In the genomic region with DNA sequence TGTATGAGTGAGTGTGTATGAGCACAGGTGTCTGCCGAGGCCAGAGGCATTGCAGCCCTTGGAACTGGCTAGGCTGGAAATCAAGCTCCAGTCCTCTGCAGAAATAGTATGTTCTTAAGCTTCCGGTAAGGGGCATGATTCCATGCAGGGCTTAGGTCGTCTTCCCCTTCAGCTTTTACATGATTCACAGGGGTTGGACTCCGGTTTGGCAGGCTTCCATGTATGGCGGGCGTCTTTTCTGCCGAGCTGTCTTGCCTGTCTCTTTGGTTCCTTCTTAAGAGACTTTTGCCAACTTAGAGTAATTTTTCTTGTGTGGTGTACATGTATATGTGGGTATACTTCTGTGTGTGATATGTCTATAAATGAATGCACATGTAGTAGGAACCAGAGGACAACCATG, we compare ENCODE assay signal across 21 mouse cellular contexts. TPM values are rescaled to one million over a fixed set of nuclear protein-coding genes. Genes with fewer than 3 reads are reported as not detected.
DNase-seq lines count a peak whose midpoint lies in the region; ATAC-seq lines count a peak whose summit lies in the region.
"Had no signal": no experiment of that assay in that cellular context is flagged by ENCODE, and none has a peak within 500 bp of the region (broad histone marks: within the 10 kb centered on the region; RNA-seq: fewer than 3 reads in every experiment).

No protein-coding gene starts in this region.

- H3K4me1 ChIP-seq in forebrain, embryonic 14.5 days (ENCODE audit: control insufficient read depth, insufficient read depth, low read length), result no peaks in the 10 kb centered on the region
- H3K4me1 ChIP-seq in forebrain, embryonic 16.5 days (replicated peaks; ENCODE audit: control insufficient read depth, insufficient read depth, low read length), result no peaks in the 10 kb centered on the region

- H3K27ac ChIP-seq in forebrain, embryonic 14.5 days (ENCODE audit: low read depth, low read length), result no peak overlapping the region
- no peak overlapping the region for H3K27ac ChIP-seq in forebrain, embryonic 16.5 days (ENCODE audit: low read length)

- no peak overlapping the region for H3K4me3 ChIP-seq in forebrain, embryonic 14.5 days (ENCODE audit: low read depth, low read length)
- no peak overlapping the region for H3K4me3 ChIP-seq in forebrain, embryonic 16.5 days (replicated peaks; ENCODE audit: low read length)
- H3K4me3 ChIP-seq: heart, embryonic 12.5 days; myocyte had no signal

- no peak overlapping the region for H3K9ac ChIP-seq in forebrain, embryonic 14.5 days (ENCODE audit: low read length)
- no peak overlapping the region for H3K9ac ChIP-seq in forebrain, embryonic 16.5 days (replicated peaks; ENCODE audit: low read depth, low read length)
- H3K9ac ChIP-seq: heart, embryonic 12.5 days had no signal

- WGBS in forebrain, embryonic 14.5 days, result 71% methylated on average over 7 of the region's 7 CpGs
- WGBS in forebrain, embryonic 16.5 days, result 60% methylated on average over 7 of the region's 7 CpGs

- H3K4me2 ChIP-seq in forebrain, embryonic 14.5 days (ENCODE audit: low read length), result no peak overlapping the region
- H3K4me2 ChIP-seq in forebrain, embryonic 16.5 days (ENCODE audit: low read length), result no peak overlapping the region
- H3K4me2 ChIP-seq: heart, embryonic 12.5 days had no signal

- peak; percentile 5 for DNase-seq in forebrain, embryonic 14.5 days (ENCODE audit: low spot score)
- peak; percentile 12 for DNase-seq in left cerebral cortex, postnatal 4 days
- DNase-seq in left cerebral cortex, adult 8-10 months (ENCODE audit: low spot score in 2 of 2), result no peak
- peak; percentile 63 for DNase-seq in 416B (ENCODE audit: low read depth)
- peak; percentile 78 to 80 for DNase-seq in adrenal gland, postnatal 36 days
- no peak for DNase-seq in frontal cortex, postnatal 25 days (ENCODE audit: low spot score in 2 of 2)
- DNase-seq in layer of hippocampus, adult 8-10 months (ENCODE audit: low spot score in 2 of 2), result no peak
- DNase-seq: thymus, postnatal 4 days had no signal

- no peaks in the 10 kb centered on the region for H3K27me3 ChIP-seq in forebrain, embryonic 14.5 days (replicated peaks; ENCODE audit: control insufficient read depth, insufficient read depth, low read length)
- no peaks in the 10 kb centered on the region for H3K27me3 ChIP-seq in forebrain, embryonic 16.5 days (replicated peaks; ENCODE audit: control insufficient read depth, insufficient read depth, low read length)
- H3K27me3 ChIP-seq: heart, embryonic 12.5 days had no signal

- intact Hi-C loops in left cerebral cortex, postnatal 4 days (cut with DNase I), result no loop called here

- ATAC-seq in forebrain, embryonic 14.5 days, result no peak
- no peak for ATAC-seq in forebrain, embryonic 16.5 days
- ATAC-seq: activated CD4-positive, CD25-positive, alpha-beta regulatory T cell, adult 4 months; intestine, embryonic 16.5 days had no signal

- H3K9me3 ChIP-seq in forebrain, embryonic 14.5 days (replicated peaks; ENCODE audit: control insufficient read depth, low read length), result no peaks in the 10 kb centered on the region
- H3K9me3 ChIP-seq in forebrain, embryonic 16.5 days (ENCODE audit: control insufficient read depth, low read length), result no peaks in the 10 kb centered on the region
- H3K9me3 ChIP-seq: heart, embryonic 12.5 days had no signal

- peaks cover 89% of the 10 kb centered on the region for H3K36me3 ChIP-seq in forebrain, embryonic 14.5 days (ENCODE audit: control insufficient read depth, insufficient read depth, low read length)
- H3K36me3 ChIP-seq in forebrain, embryonic 16.5 days (ENCODE audit: control insufficient read depth, insufficient read depth), result peaks cover 44% of the 10 kb centered on the region

RNA-seq across cellular contexts. Expression of a gene that starts 35.2 kb away (rescaled TPM):
- polyA plus RNA-seq in forebrain, embryonic 14.5 days (2014; fragmentation: Nextera tagmentation; extraction: Ambion mirVana), result 25.5 and 32.7 TPM in 2 replicates
- polyA plus RNA-seq in forebrain, embryonic 16.5 days (2015; fragmentation: Nextera tagmentation; extraction: Ambion mirVana), result 35.4 and 51.6 TPM in 2 replicates
- 100 to 1,000 TPM; 147 to 164 TPM for total RNA-seq in left cerebral cortex, postnatal 4 days (2021)
- 100 to 1,000 TPM; 338 to 399 (median 364) TPM for total RNA-seq in left cerebral cortex, adult 8-10 months (2022)
- 100 to 1,000 TPM; 102 to 123 TPM for total RNA-seq in adrenal gland, postnatal 36 days (2021)
- total RNA-seq in layer of hippocampus, adult 8-10 months (2022), result 100 to 1,000 TPM; 253 to 279 (median 259) TPM

RNA-seq across cellular contexts. Expression of a gene that starts 35.8 kb away (rescaled TPM):
- 52.4 and 68.4 TPM in 2 replicates for polyA plus RNA-seq in forebrain, embryonic 14.5 days (2014; fragmentation: Nextera tagmentation; extraction: Ambion mirVana)
- 80.1 and 82.6 TPM in 2 replicates for polyA plus RNA-seq in forebrain, embryonic 16.5 days (2015; fragmentation: Nextera tagmentation; extraction: Ambion mirVana)
- 100 to 1,000 TPM; 163 to 167 TPM for total RNA-seq in left cerebral cortex, postnatal 4 days (2021)
- 100 to 1,000 TPM; 127 to 138 (median 131) TPM for total RNA-seq in left cerebral cortex, adult 8-10 months (2022)
- total RNA-seq in adrenal gland, postnatal 36 days (2021), result 100 to 1,000 TPM; 100 to 116 TPM
- 100 to 1,000 TPM; 120 to 168 (median 151) TPM for total RNA-seq in layer of hippocampus, adult 8-10 months (2022)

RNA-seq across cellular contexts. Expression of a gene that starts 55.0 kb away (rescaled TPM):
- polyA plus RNA-seq in forebrain, embryonic 14.5 days (2014; fragmentation: Nextera tagmentation; extraction: Ambion mirVana), result not detected in 2 replicates
- not detected in 2 replicates for polyA plus RNA-seq in forebrain, embryonic 16.5 days (2015; fragmentation: Nextera tagmentation; extraction: Ambion mirVana)
- not detected for total RNA-seq in left cerebral cortex, postnatal 4 days (2021)
- total RNA-seq in left cerebral cortex, adult 8-10 months (2022), result not detected
- total RNA-seq in adrenal gland, postnatal 36 days (2021), result not detected
- total RNA-seq in layer of hippocampus, adult 8-10 months (2022), result not detected
- total RNA-seq: common myeloid progenitor, adult 5-6 weeks; gastrocnemius, adult 18-20 months; left cerebral cortex, postnatal 14 days; liver, adult 2 months had no signal
- polyA plus RNA-seq: activated CD4-positive, CD25-positive, alpha-beta regulatory T cell, adult 4 months; forebrain, embryonic 11.5 days; heart, embryonic 12.5 days; intestine, embryonic 16.5 days; large intestine, adult 2 months; liver, adult 2 months; lung, embryonic 16.5 days; myocyte; stomach, embryonic 16.5 days had no signal

Comparison
In these comparisons a context has a peak if more than half of its experiments do, and no peak if none do; other contexts are left out.
1. DNase-seq: peak in forebrain, embryonic 14.5 days (single experiment), left cerebral cortex, postnatal 4 days (single experiment), 416B (single experiment) and adrenal gland, postnatal 36 days (2 of 2); none in left cerebral cortex, adult 8-10 months (0 of 2), frontal cortex, postnatal 25 days (0 of 2) and layer of hippocampus, adult 8-10 months (0 of 2).